Mouse (Mus musculus) cerebellum, adult 2 months (tissue): ENCODE measurements around the gene Myg1.

Experiments used
- CTCF ChIP-seq: fragments of 200-500 bp; IDR thresholded peaks from 2 replicates; pipeline ENCODE4 v1.5.1; 2011; ENCODE audit warnings: low read depth, mild to moderate bottlenecking, control low read depth, low read length, moderate library complexity, borderline replicate concordance; ENCODE audit not compliant: insufficient read depth
- POLR2A ChIP-seq: fragments of 200-500 bp; IDR thresholded peaks from 2 replicates; pipeline ENCODE4 v1.6.1; 2011; ENCODE audit warnings: low read length, control low read depth, borderline replicate concordance; ENCODE audit not compliant: insufficient read depth

- TF ChIP-seq POLR2A: no peak
- TF ChIP-seq CTCF: no peak
Observed at GRCm38 (mm10) chr15:102358126-102358525, 26.6 kb downstream of the Myg1 start.
